Mouse (Mus musculus) heart, postnatal 0 days (tissue): ENCODE data around the gene Taf1c.

Source experiments
- CTCF ChIP-seq: IDR thresholded peaks from 2 replicates; pipeline ENCODE4 v1.5.1; 2016; ENCODE audit warnings: antibody characterized with exemption, control low read depth, low read depth
- EP300 ChIP-seq: IDR thresholded peaks from 2 replicates; pipeline ENCODE4 v1.6.1; 2016; ENCODE audit warnings: antibody characterized with exemption, low read depth

- TF ChIP-seq CTCF: no peak
- no peak for TF ChIP-seq EP300
Measured at GRCm38 (mm10) chr8:119632246-119632645, 27.2 kb upstream of the Taf1c start.
